Mouse (Mus musculus) forebrain, embryonic 13.5 days (tissue): ENCODE data around the gene Rhob. TPM values are rescaled to one million over a fixed set of nuclear protein-coding genes. Genes with fewer than 3 reads are reported as not detected.

ENCODE experiments used
- ATAC-seq: fragments of 200-750 bp; cut with Nextera tagmentation; 2 replicates; pipeline ENCODE4 v1.8.0; 2017
- H3K27ac ChIP-seq: fragments of 300-500 bp; sonication (generic); 2 replicates; pipeline ENCODE4 v1.5.1; 2015; ENCODE audit warnings: inconsistent platforms, mild to moderate bottlenecking, moderate library complexity
- H3K27me3 ChIP-seq: fragments of 300-500 bp; sonication (generic); 2 replicates; pipeline ENCODE4 v1.6.1; 2015; ENCODE audit warnings: mild to moderate bottlenecking, inconsistent platforms
- H3K36me3 ChIP-seq: fragments of 300-500 bp; sonication (generic); 2 replicates; pipeline ENCODE4 v1.6.1; 2015; ENCODE audit warnings: mild to moderate bottlenecking, inconsistent platforms; ENCODE audit not compliant: poor library complexity, severe bottlenecking
- H3K4me1 ChIP-seq: fragments of 300-500 bp; sonication (generic); 2 replicates; pipeline ENCODE4 v1.6.1; 2015; ENCODE audit warnings: inconsistent platforms
- H3K4me2 ChIP-seq: fragments of 300-500 bp; sonication (generic); 2 replicates; pipeline ENCODE4 v1.6.1; 2015; ENCODE audit warnings: inconsistent platforms, mild to moderate bottlenecking, moderate library complexity
- H3K4me3 ChIP-seq: fragments of 300-500 bp; sonication (generic); 2 replicates; pipeline ENCODE4 v1.5.1; 2015; ENCODE audit warnings: mild to moderate bottlenecking, inconsistent platforms
- H3K9ac ChIP-seq: fragments of 300-500 bp; sonication (generic); 2 replicates; pipeline ENCODE4 v1.6.1; 2015; ENCODE audit warnings: mild to moderate bottlenecking, inconsistent platforms
- H3K9me3 ChIP-seq: fragments of 300-500 bp; sonication (generic); replicated peaks from 2 replicates; pipeline ENCODE4 v1.6.1; 2016; ENCODE audit warnings: inconsistent platforms
- WGBS: fragments of 180-500 bp; shearing (Covaris S2); methylation state at CpG from one replicate; pipeline ENCODE4 v1.1.7; 2015; 5-methylcytosine and 5-hydroxymethylcytosine counted together
- polyA plus RNA-seq: library from polyadenylated mRNA; unstranded; fragments of >200 nt; fragmentation: Nextera tagmentation; extraction: Ambion mirVana; gene quantifications from 2 replicates; pipeline ENCODE4 v1.2.1, GENCODE M21; 2015

Gene Rhob
- polyA plus RNA-seq: 40.4 and 42.3 TPM in 2 replicates

DNA sequence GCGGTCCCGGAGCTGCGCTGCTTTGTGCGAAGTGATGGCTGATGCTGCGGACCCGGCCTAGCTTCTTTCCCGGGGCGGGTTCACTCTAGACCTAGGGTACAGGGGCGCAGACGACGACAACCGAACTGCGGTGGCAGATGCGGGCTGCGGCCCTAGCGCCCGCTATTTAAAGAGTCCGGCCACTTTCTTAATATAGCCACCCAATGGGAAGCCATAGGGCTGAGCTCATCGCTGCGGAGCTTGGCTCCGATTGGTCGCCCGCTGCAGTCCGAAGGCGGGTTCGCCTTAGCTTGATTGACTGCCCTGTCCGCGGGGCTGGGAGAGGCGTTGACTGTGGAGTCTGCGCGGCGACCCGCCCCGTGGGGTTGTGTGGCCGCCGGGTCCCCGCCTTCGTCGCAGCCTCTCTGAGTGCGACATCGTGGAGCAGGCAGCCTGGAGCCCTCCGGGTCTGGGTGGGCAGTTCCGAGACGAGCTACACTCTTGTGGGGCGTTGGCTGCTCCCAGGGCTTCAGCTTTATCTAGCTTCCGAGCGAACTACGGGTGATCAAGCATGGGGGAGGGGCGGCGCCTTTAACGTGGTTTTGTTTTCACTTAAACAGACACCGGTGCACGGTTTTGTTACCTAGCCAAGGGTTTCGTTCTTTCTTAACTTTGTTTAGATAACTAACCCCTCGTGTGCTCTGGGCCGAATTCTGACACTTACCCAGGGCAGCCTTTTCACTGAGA, at the start of gene Rhob:
Gene Rhob (minus strand): TSS at position 139 of the 726 bp plus-strand sequence.
- WGBS: under 1% methylated on average over 56 of the region's 56 CpGs
- peak within 1 kb of the TSS; percentile 86 for H3K4me3 ChIP-seq
- peak within 1 kb of the TSS; percentile 100 for H3K27ac ChIP-seq
- ATAC-seq: peak; percentile 97
- peak within 1 kb of the TSS; percentile 98 for H3K9ac ChIP-seq
- no peaks in the 10 kb centered on the region for H3K36me3 ChIP-seq
- peaks cover 44% of the 10 kb centered on the region for H3K4me1 ChIP-seq
- H3K27me3 ChIP-seq: no peaks in the 10 kb centered on the region
- H3K9me3 ChIP-seq: no peaks in the 10 kb centered on the region
- H3K4me2 ChIP-seq: peak within 1 kb of the TSS; percentile 73

DNA sequence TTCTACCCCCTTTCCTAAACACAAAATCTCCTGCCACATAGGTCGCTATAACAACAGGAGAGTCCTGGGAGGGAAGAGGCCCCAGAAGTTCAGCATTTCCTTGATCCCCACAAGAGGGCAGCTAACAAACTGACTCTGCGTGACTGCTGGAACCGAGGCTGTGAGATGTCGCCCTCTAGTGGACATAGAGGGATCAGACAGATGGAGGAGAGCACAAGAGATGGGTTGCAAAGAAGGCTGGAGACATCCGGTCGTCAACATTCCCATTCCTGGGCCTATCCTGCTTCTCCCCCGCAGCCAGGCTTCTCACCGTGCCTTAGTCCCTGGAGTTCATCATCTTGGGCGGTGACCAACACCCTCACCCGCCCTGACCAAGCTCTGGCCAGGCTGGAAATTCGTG, 47.5 kb upstream of the Rhob start:
- WGBS: 23% methylated on average over 11 of the region's 11 CpGs
- Histone ChIP-seq H3K4me1 (no peaks in the 10 kb centered on the region), H3K27me3 (no peaks in the 10 kb centered on the region), H3K4me2 (no peak overlapping the region), H3K9me3 (no peaks in the 10 kb centered on the region), H3K27ac (no peak overlapping the region), H3K4me3 (no peak overlapping the region), H3K9ac (no peak overlapping the region), H3K36me3 (no peaks in the 10 kb centered on the region)
- ATAC-seq: peak; percentile 73

DNA sequence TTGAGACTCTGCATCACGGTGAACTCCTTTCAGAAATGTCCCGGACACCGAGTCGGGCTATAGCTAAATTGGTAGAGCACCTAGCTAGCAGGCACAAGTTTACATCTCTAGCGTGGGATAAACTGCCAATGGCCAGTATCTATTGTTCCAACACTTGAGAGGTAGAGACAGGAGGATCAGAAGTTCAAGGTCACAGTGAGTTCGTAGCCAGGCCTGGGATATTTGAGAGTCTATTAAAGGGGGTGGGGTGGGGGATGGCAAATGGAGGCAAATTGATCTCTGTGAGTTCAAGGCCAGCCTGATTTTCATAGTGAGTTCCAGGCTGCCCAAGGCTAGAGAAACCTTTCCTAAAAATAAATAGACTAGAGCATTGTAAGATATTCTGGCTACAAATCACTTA, 47.0 kb upstream of the Rhob start:
- H3K9me3 ChIP-seq: no peaks in the 10 kb centered on the region
- no peak for ATAC-seq

DNA sequence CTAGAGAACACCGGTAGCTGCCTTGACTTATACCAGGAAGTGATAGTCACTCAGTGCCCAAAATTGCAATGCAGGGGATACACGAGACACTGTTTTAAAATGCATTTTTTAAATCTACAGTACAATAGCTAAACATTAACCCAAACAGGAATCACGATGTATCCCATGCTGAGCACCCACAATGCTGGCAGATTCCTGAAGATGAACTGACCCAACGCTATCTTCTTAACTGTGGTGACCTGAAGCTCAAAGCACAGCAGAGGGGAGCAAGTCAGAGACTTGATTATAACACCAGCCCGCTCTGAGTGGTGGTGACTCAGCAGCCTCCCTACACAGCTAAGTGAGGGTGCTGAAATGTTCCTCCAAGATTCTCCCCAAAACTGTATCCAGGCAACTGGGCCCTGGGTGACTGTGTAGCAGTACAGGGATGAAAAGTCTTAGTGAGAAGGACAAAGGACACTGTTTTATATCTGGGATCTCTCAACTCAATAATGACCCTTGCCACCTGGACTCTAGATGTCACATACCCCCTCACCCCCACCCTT, 45.3 kb upstream of the Rhob start:
- Histone ChIP-seq H3K4me2 (no peak overlapping the region), H3K36me3 (no peaks in the 10 kb centered on the region), H3K9me3 (no peaks in the 10 kb centered on the region), H3K4me3 (no peak overlapping the region), H3K27ac (no peak overlapping the region), H3K9ac (no peak overlapping the region), H3K27me3 (no peaks in the 10 kb centered on the region), H3K4me1 (no peaks in the 10 kb centered on the region)
- ATAC-seq: no peak
- 85% methylated on average over 5 of the region's 5 CpGs for WGBS

More for the DNA sequence above, 47.0 kb upstream of the Rhob start:
- Histone ChIP-seq H3K4me3 (no peak overlapping the region), H3K36me3 (no peaks in the 10 kb centered on the region), H3K4me2 (no peak overlapping the region), H3K4me1 (no peaks in the 10 kb centered on the region), H3K27me3 (no peaks in the 10 kb centered on the region), H3K9ac (no peak overlapping the region), H3K27ac (no peak overlapping the region)
- WGBS: 92% methylated on average over 6 of the region's 6 CpGs

DNA sequence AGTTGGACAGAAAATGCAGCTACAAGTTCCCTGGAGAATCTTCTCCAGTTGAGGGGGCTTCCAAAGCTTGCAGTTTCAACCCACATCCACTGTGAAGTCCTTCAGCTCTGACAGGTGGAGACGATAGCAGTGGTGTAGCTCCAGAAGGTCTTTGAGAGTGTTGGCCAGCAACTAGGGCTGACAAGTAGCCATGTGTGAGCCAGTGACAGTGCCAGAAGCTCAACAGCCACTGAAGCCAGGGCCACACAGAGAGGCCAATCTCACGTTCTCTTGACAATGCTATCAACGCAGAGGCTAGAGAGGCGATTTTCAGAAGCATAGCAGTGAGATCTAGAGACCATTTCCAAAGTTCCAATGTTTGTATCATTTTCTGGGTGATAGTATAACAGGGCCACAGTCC, 42.6 kb upstream of the Rhob start:
- Histone ChIP-seq H3K4me3 (no peak overlapping the region), H3K27me3 (no peaks in the 10 kb centered on the region), H3K36me3 (no peaks in the 10 kb centered on the region), H3K9ac (no peak overlapping the region), H3K27ac (no peak overlapping the region), H3K9me3 (no peaks in the 10 kb centered on the region), H3K4me2 (no peak overlapping the region), H3K4me1 (no peaks in the 10 kb centered on the region)
- no peak for ATAC-seq
- 82% methylated on average over 4 of the region's 4 CpGs for WGBS

DNA sequence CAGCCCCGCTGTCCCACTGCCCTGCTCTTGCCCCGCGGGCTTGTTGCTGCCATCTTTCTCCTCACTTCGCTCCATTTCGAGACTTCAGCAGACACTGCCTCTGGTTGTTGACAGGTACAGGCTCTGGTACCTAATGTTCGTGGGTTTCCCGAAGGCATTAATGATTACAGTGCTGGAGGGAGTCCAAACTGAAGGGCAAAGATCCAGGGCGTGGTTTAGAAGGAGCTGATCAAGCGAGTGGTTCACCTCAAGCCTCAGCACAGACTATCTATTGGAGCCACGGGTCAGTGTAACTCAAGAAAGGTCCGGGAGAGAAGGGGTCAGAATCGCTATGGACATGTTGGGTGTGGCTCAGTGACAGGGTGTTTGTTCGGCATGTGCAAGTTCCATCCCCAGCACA, 39.7 kb upstream of the Rhob start:
- Histone ChIP-seq H3K27me3 (no peaks in the 10 kb centered on the region), H3K36me3 (no peaks in the 10 kb centered on the region), H3K27ac (no peak overlapping the region), H3K9me3 (no peaks in the 10 kb centered on the region), H3K9ac (no peak overlapping the region), H3K4me1 (no peaks in the 10 kb centered on the region), H3K4me3 (no peak overlapping the region), H3K4me2 (no peak overlapping the region)
- ATAC-seq: no peak
- 92% methylated on average over 13 of the region's 13 CpGs for WGBS

DNA sequence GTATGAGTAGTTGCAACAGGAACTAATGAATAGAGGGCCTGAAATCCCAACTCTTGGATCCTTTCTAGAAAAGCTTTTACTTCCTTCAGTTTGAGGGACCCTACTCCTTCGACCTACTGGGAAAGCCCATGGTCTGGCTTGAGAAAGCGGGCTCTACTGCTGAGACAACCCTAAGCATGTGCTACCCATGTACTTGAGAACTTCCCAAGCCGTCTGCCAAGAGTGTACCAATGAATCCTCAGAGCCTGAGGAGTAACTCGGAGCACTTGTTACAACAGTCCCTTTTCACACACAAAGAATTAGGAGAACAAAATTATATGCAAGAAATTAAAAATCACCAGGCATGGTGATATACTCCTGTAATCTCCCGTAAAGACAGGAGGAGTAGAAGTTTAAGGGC, 37.5 kb upstream of the Rhob start:
- Histone ChIP-seq H3K9ac (no peak overlapping the region), H3K27me3 (no peaks in the 10 kb centered on the region), H3K4me1 (no peaks in the 10 kb centered on the region), H3K27ac (no peak overlapping the region), H3K36me3 (no peaks in the 10 kb centered on the region), H3K4me3 (no peak overlapping the region), H3K9me3 (no peaks in the 10 kb centered on the region), H3K4me2 (no peak overlapping the region)
- no peak for ATAC-seq
- WGBS: 87% methylated on average over 5 of the region's 5 CpGs

DNA sequence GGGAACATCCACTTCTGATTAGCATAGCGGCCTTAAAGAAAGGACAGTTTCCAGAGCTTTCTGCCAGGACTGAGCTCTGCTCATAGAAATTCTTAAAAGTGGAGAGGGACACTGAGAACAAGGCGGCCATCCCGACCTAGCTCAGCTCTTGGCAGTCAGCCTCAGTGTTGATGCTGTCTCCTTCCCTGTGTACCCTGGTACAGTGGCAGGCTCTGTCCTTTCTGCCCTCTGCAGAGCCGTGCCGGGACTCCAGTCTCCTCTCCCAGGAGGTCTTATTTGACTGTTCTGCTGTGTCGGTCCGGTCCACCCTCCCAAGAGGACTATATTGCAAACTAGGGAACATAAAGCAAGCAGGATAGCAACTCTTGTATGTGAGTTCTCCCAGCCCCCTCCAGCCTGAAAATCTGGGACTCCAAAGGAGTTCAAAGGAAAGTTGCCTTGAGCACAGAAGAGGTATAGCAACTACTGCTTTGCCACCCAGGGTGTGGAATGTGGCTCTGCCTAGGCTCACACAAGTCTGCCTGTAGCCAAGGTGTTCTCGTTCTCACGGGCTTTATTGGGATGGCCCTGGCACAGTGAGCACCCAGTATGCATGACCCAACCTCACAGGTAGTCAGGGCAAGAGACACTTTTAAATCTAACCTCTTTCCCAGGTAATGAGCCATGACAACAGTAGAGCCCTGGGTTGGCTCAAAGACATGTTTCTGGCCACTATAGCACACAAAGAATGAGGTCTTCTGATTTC, 36.6 kb upstream of the Rhob start:
- H3K27me3 ChIP-seq: no peaks in the 10 kb centered on the region
- H3K4me1 ChIP-seq: no peaks in the 10 kb centered on the region
- no peak for ATAC-seq
- H3K9me3 ChIP-seq: no peaks in the 10 kb centered on the region
- H3K4me3 ChIP-seq: no peak overlapping the region
- no peak overlapping the region for H3K27ac ChIP-seq
- no peak overlapping the region for H3K9ac ChIP-seq
- no peaks in the 10 kb centered on the region for H3K36me3 ChIP-seq
- WGBS: 83% methylated on average over 9 of the region's 9 CpGs
- H3K4me2 ChIP-seq: no peak overlapping the region

DNA sequence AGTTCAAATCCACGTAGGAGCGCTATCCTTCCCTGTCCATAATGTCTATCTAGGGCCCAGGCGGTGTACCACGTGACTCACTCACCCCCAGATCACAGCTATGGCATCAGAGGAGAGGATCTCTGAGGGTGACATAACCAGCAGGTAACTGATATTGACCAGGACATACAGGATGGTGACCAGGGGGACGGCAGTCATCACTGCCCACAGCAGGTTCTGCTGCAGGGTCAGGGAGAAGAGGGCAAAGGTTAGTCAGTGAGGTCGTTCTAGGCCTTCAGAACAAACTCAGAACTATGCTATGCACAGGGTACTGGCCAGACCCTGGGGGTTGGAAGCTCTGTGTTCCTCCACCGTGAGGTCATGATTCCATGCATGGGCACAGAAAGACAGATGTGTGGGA, 35.8 kb upstream of the Rhob start:
- Histone ChIP-seq H3K27me3 (no peaks in the 10 kb centered on the region), H3K27ac (no peak overlapping the region), H3K4me2 (no peak overlapping the region), H3K9me3 (no peaks in the 10 kb centered on the region), H3K9ac (no peak overlapping the region), H3K4me1 (no peaks in the 10 kb centered on the region), H3K4me3 (no peak overlapping the region), H3K36me3 (no peaks in the 10 kb centered on the region)
- ATAC-seq: no peak
- 89% methylated on average over 7 of the region's 7 CpGs for WGBS

DNA sequence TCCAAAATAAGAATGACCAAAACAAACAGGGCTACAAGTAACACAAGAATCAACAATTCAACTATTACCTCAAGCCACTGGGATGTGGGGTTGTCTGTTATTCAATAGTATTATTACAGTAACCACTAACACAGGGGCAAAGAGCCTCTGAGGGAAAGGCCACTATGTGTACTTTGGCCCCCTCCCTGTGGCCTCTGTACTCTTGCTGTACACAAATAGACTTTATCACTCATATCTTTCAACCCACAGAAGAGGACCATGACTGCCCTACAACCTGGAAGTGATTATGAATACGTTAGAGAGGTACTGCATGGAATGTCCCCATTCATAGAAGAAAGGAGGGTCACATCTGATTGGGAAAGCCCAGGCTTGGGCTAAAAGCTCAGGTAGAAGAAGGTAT, 35.1 kb upstream of the Rhob start:
- Histone ChIP-seq H3K4me2 (no peak overlapping the region), H3K27ac (no peak overlapping the region), H3K27me3 (no peaks in the 10 kb centered on the region), H3K9ac (no peak overlapping the region), H3K4me1 (no peaks in the 10 kb centered on the region), H3K4me3 (no peak overlapping the region), H3K9me3 (no peaks in the 10 kb centered on the region), H3K36me3 (no peaks in the 10 kb centered on the region)
- 81% methylated on average over 1 of the region's 1 CpGs for WGBS
- no peak for ATAC-seq

DNA sequence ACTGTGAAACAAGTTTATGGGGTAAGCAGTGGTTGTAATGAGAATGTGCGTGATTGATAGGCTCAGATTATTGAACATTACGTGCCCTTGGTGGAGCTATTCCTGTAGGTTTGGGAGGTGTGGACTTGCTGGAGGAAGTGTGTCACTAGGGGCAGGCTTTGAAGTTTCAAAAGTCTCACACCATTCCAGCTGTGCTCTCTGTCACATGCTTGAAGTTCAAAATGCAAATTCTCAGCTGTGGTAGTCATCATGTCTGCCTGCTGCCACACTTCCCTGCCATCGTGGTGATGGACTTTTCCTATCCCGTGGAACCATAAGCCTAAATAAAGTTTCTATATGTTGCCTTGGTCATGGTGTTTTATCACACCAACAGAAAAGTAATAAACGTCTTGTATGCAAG, 28.0 kb upstream of the Rhob start:
- Histone ChIP-seq H3K36me3 (no peaks in the 10 kb centered on the region), H3K4me3 (no peak overlapping the region), H3K4me2 (no peak overlapping the region), H3K27me3 (no peaks in the 10 kb centered on the region), H3K4me1 (no peaks in the 10 kb centered on the region), H3K9me3 (no peaks in the 10 kb centered on the region), H3K27ac (no peak overlapping the region), H3K9ac (no peak overlapping the region)
- no peak for ATAC-seq
- WGBS: 87% methylated on average over 5 of the region's 5 CpGs

DNA sequence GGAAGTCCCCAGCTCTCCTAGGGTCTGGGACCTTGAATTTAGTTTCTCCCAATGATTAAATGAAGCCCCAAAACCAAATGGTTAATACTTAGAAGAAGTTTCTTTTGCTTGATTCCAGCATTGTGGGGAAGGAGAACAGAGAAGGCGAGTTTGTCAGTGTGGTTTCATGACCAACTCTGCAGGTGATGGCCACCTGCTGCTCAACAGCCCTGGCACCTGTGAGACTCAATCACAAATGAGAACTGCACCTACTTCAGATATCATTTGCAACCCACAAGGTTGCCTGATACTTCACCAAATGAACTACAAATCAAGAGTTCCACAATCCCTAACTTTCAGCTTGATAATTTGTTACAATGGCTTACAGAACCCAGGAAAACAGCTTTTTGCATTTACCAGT, 27.4 kb upstream of the Rhob start:
- Histone ChIP-seq H3K9me3 (no peaks in the 10 kb centered on the region), H3K4me2 (no peak overlapping the region), H3K4me1 (no peaks in the 10 kb centered on the region), H3K27ac (no peak overlapping the region), H3K27me3 (no peaks in the 10 kb centered on the region), H3K4me3 (no peak overlapping the region), H3K36me3 (no peaks in the 10 kb centered on the region), H3K9ac (no peak overlapping the region)
- no peak for ATAC-seq
- 97% methylated on average over 1 of the region's 1 CpGs for WGBS
